Mouse (Mus musculus) megakaryocyte progenitor cell, adult 5-6 weeks (primary cell): ENCODE measurements around the gene Gramd4. TPM values are rescaled to one million over a fixed set of nuclear protein-coding genes. Genes with fewer than 3 reads are reported as not detected.

Source experiments
- ATAC-seq: replicated peaks from 2 replicates; pipeline ENCODE4 v1.8.0; 2016; ENCODE audit warnings: mild to moderate bottlenecking, moderate TSS enrichment, inconsistent platforms; ENCODE audit not compliant: poor library complexity
- total RNA-seq, 2 experiments: library from RNA; stranded (forward) in 1 of 2; stranded (reverse) in 1 of 2; fragments of 157-497, 149-512 nt in 1 of 2; fragments of 200-1000 nt in 1 of 2; gene quantifications; 2 replicates each; pipeline versions ENCODE4 v1.2.3 to v1.2.4; 2015 to 2017

Gramd4 gene
- total RNA-seq (2015) (7.1 and 7.4 TPM in 2 replicates), total RNA-seq (2017) (19.7 and 20.5 TPM in 2 replicates)

DNA sequence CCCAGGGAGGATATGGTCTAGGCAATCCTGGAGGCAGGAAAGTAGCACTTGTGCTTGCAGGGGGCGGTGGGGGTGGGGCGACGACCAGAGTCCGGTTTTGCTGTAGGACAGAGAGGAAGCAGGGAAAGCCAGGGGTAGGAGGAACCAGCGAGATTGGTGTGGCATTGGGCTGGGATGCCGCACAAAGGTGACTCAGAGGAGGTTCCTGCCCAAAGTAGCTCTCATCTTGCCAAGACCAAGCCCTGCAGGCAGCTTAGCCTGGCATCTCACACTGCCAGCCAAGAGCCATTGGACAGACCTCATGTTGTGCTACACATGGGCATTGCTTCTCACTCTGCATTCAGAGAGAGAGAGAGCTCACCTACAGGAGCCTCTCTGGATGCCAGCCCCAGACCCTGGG lies at the start of gene Gramd4:
Gene Gramd4, plus strand, starts transcription at position 283 of the 400 bp plus-strand sequence.
- 0 out of 2 replicates have a peak, but pooled peaks have one; percentile 3 for ATAC-seq

DNA sequence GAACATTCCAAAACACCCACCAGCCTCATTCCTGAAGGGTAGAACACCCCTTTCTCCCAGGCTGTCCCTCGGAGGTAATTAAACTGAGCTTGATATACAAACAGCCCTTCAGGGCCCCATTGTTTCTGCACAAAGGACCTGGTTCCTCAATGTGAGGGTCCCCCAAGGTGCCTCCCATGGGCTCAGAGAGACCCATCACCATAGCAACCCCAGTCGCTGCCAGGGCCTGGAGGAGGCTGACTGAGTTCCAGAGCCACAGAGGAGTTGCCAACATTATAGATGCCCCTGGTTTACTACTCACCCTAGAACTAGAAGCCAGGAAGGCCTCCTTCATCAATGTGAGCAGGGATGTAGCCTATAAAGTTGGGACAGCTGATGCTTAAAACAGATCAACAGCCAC lies 44.4 kb upstream of the Gramd4 start:
- no peak for ATAC-seq

DNA sequence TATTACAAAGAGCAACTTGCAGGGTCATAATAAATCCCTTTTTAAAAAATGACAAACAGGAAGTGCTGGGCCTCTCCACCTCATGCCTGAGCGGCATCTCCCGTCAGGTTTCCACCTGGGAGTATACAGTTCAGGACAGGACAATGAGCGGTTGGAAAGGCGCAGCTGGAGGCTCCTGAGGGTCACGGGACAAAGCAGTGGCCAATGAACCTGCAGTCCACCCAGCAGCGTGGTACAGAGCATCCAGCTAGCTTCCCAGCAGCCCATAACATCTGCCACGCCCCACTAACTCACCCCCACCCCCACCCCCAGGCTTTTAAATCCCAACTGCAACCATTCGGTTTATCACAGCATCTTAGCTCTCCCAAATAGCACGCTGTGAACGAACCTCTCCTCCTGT lies 43.8 kb upstream of the Gramd4 start:
- no peak for ATAC-seq

DNA sequence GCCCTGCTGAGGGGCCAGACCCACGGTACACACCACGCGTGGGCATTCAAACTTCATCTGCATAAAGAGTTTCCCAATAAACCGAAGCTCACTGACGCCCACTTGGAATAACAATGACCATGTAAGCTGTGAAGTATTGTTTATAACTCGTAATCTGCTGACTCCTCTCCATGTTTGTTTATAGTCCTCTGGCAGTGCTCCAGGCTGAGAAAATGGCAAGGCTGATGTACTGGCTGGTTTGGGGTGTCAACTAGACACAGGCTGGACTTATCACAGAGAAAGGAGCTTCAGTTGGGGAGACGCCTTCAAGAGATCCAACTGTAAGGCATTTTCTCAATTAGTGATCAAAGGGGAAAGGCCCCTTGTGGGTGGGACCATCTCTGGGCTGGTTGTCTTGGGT lies 42.5 kb upstream of the Gramd4 start:
- 0 out of 2 replicates have a peak, but pooled peaks have one; percentile 17 for ATAC-seq

DNA sequence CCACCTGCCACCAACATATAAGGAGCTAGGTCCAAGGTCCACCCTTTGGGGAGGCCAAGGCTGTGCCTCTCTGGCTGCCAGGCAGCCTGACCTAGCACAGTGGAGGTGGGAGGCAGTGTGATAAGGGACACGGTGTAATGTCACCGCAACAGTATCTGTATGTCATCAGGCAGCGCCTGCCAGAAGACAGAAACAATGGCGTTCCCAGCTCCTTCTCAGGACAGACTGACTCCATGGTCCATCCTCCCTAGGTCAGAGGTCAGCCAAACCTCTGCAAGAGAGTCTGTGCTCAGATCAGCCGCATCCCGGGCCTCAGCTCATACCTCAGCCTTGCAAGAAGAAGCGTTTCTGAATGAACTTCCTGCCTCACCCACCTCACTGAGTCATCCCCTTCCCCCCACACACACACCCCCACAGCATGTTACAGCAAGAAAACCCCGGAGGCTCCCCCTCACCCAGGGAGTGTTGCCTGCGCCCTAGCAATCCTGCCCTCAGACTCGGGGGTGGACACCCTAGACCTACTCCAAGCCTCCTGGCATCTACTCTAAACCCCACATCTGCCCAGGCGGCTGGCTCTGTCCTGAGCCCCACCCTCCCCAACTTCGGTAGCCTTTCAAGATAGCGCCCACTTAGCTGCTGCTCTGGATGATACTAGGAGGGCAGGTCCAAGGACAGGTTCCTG lies 41.5 kb upstream of the Gramd4 start:
- peak; percentile 60 for ATAC-seq

DNA sequence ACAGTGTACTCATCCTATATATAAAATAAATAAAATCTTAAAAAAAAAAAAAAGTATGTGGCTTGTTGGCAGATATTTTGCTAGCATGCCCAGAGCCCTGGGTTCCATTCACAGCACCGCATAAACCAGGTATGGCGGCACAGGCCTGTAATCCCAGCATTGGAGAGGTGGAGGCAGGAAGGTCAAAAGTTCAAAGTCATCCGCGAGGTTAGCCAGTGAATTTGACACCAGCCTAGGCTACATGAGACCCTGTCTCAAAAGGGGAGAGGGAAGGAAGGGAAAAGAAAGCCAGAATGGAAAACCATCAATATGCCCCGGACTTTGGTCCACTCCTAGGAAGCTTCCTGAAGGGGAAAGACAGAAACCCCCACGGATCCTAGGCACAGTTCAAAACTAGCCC lies 40.2 kb upstream of the Gramd4 start:
- no peak for ATAC-seq

DNA sequence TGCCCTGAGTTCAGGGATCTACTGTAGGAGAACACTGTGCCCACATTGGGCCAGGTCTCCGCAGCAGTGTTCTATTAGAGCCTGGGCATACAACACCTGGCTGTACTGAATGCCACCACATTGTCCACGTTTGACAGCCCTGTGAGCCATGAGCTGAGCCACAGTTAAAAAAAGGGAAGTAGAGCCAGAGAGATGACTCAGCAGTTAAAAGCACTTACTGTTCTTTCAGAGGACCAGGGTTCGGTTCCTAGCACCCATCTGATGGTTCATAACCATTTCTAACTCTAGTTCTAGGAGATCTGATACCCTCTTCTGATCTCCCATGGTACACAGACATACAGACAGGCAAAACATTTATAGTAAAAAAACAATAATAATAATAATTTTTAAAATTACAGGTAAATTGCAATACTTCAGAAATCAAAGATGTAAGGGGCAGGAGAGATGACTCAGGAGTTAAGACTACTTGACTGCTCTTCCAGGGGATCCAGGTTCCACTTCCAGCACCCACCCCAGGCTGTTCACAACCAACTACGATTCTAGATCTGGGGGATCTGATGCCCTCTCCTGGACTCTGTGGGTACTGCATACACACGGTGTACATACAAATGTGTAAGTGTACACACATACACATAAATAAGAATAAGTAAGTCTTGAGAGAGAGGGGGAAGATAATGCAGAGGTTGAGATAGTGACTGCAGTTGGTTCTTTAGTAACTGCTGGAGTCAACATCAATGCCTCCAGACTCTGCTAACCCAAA lies 38.6 kb upstream of the Gramd4 start:
- no peak for ATAC-seq

DNA sequence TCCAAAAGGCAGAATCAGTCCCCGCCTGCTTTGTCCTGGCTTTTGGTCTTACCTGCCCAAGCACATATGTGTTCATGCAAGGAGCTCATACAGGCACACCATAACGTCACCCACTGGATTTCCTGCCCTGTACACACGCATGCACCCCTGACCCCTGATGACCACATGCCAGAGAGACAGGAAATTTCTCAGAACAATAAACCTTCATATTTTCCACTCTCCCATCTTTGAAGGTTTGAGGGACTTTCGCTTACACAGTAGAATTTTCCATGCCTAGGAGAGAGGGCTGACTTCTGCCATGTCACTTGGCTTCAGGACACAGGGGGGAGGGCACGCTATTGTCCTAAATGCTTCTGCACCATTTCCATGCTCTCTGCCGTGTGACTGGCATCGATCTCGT lies 37.5 kb upstream of the Gramd4 start:
- ATAC-seq: no peak

DNA sequence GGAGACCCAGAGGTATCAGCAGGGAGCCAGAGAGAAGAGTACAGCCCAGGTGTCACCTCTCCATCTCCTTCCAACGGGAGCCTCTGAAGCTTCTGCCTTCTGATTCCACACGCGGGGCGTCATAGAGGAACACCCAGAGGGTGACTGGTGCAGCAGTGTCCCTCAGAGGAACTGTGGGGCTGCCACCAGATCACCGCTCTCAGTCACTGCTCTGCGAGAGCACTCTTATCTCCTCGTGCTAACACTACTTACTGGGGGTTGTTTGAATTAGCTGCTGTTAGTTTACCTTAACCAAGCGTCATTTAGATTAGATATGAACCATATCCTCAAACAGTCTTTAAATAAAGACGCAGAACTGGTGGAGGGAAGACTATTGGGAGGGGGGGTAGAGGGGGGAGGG lies 36.2 kb upstream of the Gramd4 start:
- ATAC-seq: peak; percentile 48

DNA sequence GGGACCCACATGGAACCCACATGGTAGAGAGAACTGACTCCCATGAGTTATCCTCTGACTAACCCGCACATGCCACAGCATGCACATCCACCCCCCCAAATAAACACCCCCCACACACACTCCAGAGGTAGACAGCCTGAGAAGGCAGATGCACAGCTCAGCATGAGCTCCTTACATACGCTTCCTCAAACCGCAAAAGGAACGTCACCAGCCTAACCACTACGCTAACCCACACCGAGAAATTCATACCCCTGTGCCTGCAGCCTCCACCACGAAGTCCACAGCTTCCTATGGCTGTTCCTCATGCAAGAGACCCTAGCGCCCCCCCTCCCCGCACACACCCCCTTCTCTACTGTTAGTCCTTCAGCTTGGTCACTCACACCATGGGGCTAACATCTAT lies 35.5 kb upstream of the Gramd4 start:
- peak; percentile 29 for ATAC-seq

DNA sequence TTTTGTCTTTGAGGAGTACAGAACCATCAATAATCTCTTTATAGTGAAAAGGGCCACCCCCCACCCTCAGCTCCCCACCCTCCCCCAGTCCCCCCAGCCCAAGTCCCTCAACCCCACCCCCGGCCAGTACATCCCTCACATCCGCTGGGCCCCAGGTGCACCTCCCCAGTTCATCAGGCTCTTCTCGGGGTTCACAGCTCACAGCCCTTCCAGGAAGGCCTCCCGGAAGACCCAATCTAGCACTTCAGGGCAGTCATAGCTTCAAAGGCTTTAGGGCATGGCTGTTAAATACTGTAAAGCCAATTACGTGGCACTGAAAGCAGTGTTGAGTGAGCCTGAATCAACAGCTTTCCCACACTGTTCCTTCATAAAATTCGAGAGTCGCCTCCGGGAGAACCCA lies 29.6 kb upstream of the Gramd4 start:
- ATAC-seq: no peak

DNA sequence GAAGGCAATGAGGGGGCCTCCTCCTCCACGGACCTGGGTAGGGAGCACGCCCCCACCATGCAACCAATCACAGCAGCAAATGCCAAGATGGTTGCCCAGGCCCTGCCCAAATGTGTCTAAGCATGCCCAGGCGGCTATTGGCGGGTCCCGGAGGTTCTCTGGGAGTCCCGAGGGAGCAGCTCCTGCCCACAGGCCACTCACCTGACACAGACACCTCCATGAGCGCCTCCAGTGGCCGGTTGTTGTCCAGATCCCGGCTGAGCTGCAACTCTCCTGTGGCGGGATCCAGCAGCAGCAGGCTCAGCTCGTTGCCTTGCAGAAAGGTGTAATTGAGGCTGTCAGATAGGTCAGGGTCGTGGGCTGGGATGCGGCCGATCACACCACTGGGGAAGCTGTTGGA lies 27.5 kb upstream of the Gramd4 start:
- no peak for ATAC-seq

DNA sequence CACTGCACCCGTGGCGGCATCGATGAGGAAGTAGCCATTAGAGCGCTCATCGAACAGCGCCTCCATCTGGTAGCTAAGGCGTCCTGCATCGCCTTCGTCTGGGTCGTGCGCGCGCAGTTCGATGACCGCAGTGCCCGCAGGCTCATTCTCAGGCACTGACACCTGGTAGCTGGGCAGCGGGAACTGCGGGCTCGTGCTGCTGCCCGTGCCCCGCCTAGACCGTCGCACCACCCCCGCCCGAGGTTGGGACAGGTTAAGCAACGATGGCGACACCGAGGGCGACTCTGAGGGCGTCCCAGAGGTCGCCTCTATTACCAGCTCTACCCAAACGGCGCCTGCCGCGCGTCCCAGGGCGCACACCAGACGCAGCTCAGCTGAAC lies 24.7 kb upstream of the Gramd4 start:
- ATAC-seq: peak; percentile 56

DNA sequence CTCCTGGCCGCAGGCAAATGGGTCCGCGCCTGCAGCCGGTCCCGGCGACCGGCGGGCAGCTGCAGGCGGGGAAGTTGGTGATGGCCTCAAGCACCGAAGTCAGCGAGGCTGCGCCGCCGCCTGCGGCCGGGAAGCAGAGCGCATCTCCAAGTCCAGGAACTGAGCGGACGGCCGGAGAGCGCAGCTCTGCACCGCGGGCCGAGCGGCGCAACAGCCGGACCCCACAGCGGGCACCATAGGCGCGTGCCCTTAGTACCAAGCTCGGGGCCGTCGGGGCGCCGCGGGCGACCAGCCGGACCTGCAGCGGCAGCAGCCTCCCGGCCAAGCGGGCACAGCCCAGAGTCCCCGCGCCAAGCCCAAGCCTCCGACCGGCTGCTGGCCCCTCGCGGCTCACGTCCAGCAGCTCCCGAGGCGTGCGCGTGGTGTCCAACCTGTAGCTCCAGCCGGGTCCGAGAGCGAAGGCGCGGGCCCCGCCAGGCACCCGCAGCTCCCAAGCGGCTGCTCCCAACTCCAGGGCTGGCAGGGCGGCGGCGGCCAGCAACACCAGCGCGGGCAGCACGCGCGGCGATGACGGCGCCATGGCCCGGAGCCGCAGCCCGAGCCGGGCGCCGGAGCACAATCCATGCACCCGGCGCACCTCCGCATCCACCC lies 24.2 kb upstream of the Gramd4 start, which contains the start of gene Celsr1:
Gene Celsr1, minus strand, starts transcription at position 587 of the 651 bp plus-strand sequence.
- ATAC-seq: no peak; the same call in 1 of the 2 replicates

DNA sequence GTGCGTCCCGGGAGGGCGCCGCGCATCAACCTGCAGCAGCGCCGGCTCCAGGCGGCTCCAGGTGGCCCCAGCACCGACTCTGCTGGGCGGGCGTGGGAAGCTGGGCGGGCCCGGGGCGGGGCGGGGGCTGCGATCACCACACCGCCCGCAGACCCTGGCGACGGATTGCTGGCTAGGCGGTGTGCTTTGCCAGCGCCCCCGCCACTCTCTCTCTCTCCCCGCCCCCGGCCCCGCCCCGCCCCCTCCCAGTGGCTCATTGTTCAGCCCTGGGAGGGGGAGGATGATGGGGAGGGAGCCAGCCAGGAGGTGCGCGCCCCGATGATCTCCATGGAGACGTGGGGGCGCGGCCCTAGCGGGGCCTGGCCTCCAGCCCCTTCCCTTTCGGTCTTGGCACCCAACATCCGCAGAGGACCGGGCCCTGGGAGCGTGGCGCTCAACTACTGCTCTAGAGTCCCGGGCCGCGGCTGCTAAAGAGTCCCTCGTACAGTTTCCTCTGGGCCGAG lies 23.4 kb upstream of the Gramd4 start:
- ATAC-seq: peak; percentile 71

DNA sequence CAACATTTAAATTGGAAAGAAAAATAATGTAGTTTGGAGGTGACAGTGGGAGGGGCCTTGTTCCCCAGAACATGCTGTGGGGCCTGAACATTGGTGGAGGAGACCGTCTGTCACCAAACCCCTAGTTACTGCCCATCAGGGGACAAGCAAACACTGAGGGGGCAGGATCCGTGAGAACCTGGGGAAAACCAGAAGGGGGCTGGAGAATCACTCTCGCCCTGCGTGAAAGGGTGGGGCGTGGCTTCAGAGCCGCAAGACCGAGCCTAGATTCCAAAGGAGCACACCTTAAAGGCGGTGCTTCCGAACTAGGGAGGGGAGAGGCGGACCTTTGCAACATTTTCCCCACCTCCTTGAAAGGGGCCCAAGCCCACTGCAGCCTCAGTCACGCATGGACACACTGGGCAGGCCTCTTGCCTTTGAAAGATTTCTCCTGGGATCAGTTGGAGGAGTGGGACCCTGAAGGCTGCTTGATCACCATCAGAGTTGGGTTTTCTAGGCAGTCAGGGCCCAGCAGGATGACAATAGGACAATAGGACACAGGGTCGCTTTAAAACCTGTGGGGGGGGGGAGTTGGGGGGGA lies 22.6 kb upstream of the Gramd4 start:
- no peak for ATAC-seq

DNA sequence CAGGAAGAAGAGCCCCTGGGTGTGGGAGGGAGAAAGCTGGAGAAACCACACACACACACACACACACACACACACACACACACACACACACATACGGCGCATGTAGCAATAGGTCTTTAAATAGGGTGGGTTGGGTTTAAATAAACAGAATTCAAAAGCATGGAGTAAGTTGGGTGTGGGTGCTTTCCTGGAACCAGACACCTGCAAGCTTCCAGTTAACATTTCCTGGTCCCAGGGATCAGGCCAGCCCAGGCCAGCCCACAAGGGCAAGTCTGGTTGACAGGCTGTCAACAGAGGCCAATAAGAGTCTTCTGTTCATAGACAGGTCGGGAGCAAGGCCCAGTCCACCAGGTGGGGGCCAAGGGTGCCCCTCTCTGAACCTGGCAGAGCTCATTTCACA lies 21.6 kb upstream of the Gramd4 start:
- ATAC-seq: no peak

DNA sequence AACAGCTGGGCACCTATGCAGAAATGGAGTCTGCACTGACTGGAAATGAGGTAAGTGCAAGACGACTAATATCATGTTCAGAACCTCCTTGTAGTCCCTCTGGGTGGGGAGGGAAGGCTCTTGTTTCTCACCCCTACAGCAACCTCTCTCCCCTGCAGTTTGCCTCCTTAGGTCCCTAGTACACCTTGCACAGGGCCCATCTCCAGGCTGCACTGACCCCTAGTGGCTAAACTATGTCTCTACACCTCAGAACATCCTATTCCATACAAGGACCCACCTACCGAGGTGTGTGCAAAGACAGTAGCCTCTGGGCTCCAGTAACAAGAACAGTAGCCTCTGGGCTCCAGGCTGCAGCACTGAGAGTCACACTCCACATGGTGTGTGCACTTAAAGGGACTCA lies 18.7 kb upstream of the Gramd4 start:
- ATAC-seq: peak; percentile 84

DNA sequence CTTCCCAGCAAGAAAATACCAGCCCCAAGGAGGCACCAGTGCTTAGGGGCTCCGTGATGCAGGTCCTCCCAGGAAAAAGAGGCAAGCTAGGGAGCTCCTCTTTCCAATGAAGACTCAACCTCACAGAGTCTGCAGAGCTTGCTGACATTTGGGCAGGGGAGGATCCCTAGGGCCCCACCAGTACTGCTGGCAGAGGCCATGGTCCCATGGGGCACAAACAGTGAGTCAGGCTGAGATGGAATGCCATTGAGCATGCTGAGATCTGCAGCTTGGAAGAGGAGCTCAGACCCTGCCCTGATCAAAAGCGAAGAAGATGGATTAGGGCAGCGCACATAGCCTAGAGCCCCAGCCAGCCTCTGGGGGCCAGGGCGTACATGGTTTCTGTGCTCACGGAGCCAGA lies 16.1 kb upstream of the Gramd4 start:
- no peak for ATAC-seq

DNA sequence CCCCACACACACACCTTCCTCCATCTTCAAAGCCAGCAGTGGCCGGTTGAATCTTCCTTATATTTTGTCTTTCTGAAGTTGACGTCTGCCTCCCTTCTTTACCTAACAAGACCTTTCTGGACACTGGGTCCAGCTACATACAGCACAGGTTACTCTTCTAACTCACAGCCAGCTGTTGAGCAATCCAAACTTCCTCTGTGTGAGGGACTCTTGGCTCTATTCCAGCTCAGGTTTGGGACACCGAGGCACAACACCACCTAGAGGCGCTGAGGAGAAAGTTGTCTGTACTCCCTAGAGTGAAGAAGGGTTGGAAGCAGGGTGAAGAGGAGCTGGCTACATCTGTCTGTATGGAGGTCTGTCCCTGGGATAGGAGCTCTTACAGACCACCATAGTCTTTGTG lies 15.1 kb upstream of the Gramd4 start:
- peak; percentile 57 for ATAC-seq

DNA sequence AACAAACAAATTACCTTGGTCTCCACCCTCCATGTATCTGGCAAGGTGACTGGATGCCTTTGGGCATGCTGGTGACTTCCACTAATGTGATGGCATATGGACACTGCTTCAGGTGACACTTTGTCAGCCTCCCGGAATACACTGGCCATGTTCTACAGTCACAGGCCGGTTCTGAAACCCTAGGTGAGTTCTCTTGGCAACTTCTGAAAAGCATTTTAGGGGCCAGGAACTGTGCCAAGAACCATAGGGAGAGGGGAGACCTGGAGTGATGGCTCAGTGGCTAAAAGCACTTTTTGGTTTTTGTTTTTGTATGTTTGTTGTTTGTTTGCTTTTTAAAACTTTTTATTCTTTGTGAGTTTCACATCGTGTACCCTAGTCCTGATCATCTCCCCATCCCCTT lies 8.0 kb upstream of the Gramd4 start:
- no peak for ATAC-seq
